27 mouse cellular contexts compared by ENCODE assay signal in the genomic region with DNA sequence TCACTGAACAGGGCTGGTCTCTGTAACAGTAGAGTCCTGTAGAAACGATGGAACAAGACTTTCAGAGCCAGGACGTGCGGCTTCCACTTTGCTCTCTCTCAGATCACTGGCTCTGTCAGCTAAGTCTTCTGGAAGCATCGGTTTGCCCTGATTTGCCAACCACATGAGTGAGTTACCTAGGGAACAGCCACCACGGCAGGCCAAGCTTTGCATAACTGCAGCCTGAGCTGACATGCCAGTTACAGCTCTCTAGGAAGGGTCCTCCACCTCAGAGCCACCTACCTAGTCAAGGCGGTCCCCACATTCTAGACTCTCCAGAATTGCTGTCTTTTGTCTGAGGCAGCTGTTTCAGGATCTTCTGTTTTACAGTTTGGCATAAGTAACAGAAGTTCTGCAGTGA.
DNase-seq lines count a peak whose midpoint lies in the region; ATAC-seq and TF ChIP-seq lines count a peak whose summit lies in the region.
"Had no signal": no experiment of that assay in that cellular context is flagged by ENCODE, and none has a peak within 500 bp of the region (broad histone marks: within the 10 kb centered on the region; RNA-seq: fewer than 3 reads in every experiment).

No protein-coding gene starts in this region.

- 0 out of 2 replicates have a peak, but pooled peaks have one; percentile 13 for ATAC-seq in forebrain, embryonic 13.5 days
- no peak for ATAC-seq in forebrain, embryonic 12.5 days (ENCODE audit: low FRiP score)
- ATAC-seq in midbrain, postnatal 0 days (ENCODE audit: low FRiP score), result no peak
- ATAC-seq in midbrain, embryonic 16.5 days, result no peak
- ATAC-seq: forebrain, embryonic 15.5 days had no signal

- no peaks in the 10 kb centered on the region for H3K4me1 ChIP-seq in forebrain, embryonic 13.5 days
- H3K4me1 ChIP-seq in forebrain, embryonic 12.5 days, result no peaks in the 10 kb centered on the region
- H3K4me1 ChIP-seq in midbrain, postnatal 0 days (ENCODE audit: insufficient read depth, low read length), result no peaks in the 10 kb centered on the region
- no peaks in the 10 kb centered on the region for H3K4me1 ChIP-seq in midbrain, embryonic 16.5 days (ENCODE audit: control insufficient read depth, insufficient read depth, low read length)
- peaks cover 23% of the 10 kb centered on the region; the same call in 1 of the 2 replicates for H3K4me1 ChIP-seq in small intestine, adult 2 months (ENCODE audit: control insufficient read depth, insufficient read depth, insufficient read length, low read length)
- H3K4me1 ChIP-seq: hindbrain, embryonic 10.5 days; hindbrain, embryonic 15.5 days; intestine, embryonic 15.5 days; liver, embryonic 12.5 days had no signal

- no peak overlapping the region for H3K4me2 ChIP-seq in forebrain, embryonic 13.5 days
- no peak overlapping the region for H3K4me2 ChIP-seq in forebrain, embryonic 12.5 days
- no peak overlapping the region for H3K4me2 ChIP-seq in midbrain, postnatal 0 days (ENCODE audit: low read depth, low read length, poor library complexity, severe bottlenecking)
- H3K4me2 ChIP-seq in midbrain, embryonic 16.5 days (ENCODE audit: low read length), result no peak overlapping the region
- H3K4me2 ChIP-seq: embryonic facial prominence, embryonic 13.5 days; forebrain, embryonic 15.5 days; heart, embryonic 13.5 days; hindbrain, embryonic 15.5 days; intestine, embryonic 15.5 days; liver, embryonic 12.5 days had no signal

- H3K9me3 ChIP-seq in forebrain, embryonic 13.5 days (replicated peaks), result no peaks in the 10 kb centered on the region
- no peaks in the 10 kb centered on the region for H3K9me3 ChIP-seq in forebrain, embryonic 12.5 days
- no peaks in the 10 kb centered on the region for H3K9me3 ChIP-seq in midbrain, postnatal 0 days (ENCODE audit: low read length)
- H3K9me3 ChIP-seq in midbrain, embryonic 16.5 days (replicated peaks; ENCODE audit: control insufficient read depth, low read length, poor library complexity, severe bottlenecking), result no peaks in the 10 kb centered on the region
- H3K9me3 ChIP-seq: embryonic facial prominence, embryonic 13.5 days; forebrain, embryonic 15.5 days; heart, embryonic 13.5 days; hindbrain, embryonic 10.5 days; hindbrain, embryonic 15.5 days; intestine, embryonic 15.5 days; liver, embryonic 12.5 days had no signal

- no peak overlapping the region for H3K9ac ChIP-seq in forebrain, embryonic 13.5 days
- H3K9ac ChIP-seq in forebrain, embryonic 12.5 days, result no peak overlapping the region
- H3K9ac ChIP-seq in midbrain, postnatal 0 days (replicated peaks; ENCODE audit: low read length, poor library complexity, severe bottlenecking), result no peak overlapping the region
- H3K9ac ChIP-seq in midbrain, embryonic 16.5 days (ENCODE audit: low read depth, low read length), result no peak overlapping the region
- H3K9ac ChIP-seq: embryonic facial prominence, embryonic 13.5 days; forebrain, embryonic 15.5 days; heart, embryonic 13.5 days; hindbrain, embryonic 15.5 days; intestine, embryonic 15.5 days; liver, embryonic 12.5 days; liver, postnatal 0 days had no signal

- peak; percentile 21 for DNase-seq in midbrain, postnatal 0 days (ENCODE audit: low spot score)
- peak; percentile 60 for DNase-seq in brain, adult 2 months (ENCODE audit: low read depth, low spot score)
- no peak for DNase-seq in left cerebral cortex, adult 11 months (ENCODE audit: low spot score)
- DNase-seq: adrenal gland, adult 8-10 months; cerebellum, adult 11 months; cerebellum, adult 9-10 months; cerebellum, postnatal 36 days; embryo, embryonic 11 days; heart, postnatal 10 days; left cerebral cortex, postnatal 4 days; liver, postnatal 0 days; midbrain, embryonic 14.5 days; thymus, adult 2 months; thymus, postnatal 36 days had no signal

- 86% methylated on average over 6 of the region's 6 CpGs for WGBS in forebrain, embryonic 13.5 days
- WGBS in forebrain, embryonic 12.5 days, result 84% methylated on average over 6 of the region's 6 CpGs
- WGBS in midbrain, postnatal 0 days, result 76% methylated on average over 6 of the region's 6 CpGs
- 72% methylated on average over 6 of the region's 6 CpGs for WGBS in midbrain, embryonic 16.5 days
- 81% methylated on average over 6 of the region's 6 CpGs for WGBS in small intestine, adult 2 months

- no peak overlapping the region for H3K4me3 ChIP-seq in forebrain, embryonic 13.5 days
- H3K4me3 ChIP-seq in forebrain, embryonic 12.5 days (replicated peaks), result no peak overlapping the region
- H3K4me3 ChIP-seq in midbrain, postnatal 0 days (ENCODE audit: low read depth, low read length), result no peak overlapping the region
- no peak overlapping the region for H3K4me3 ChIP-seq in midbrain, embryonic 16.5 days (ENCODE audit: low read depth, low read length)
- H3K4me3 ChIP-seq in small intestine, adult 2 months (ENCODE audit: low read depth, low read length), result no peak overlapping the region
- H3K4me3 ChIP-seq: embryonic facial prominence, embryonic 13.5 days; erythroblast, embryonic 14.5 days; forebrain, embryonic 15.5 days; heart, embryonic 13.5 days; hindbrain, embryonic 10.5 days; hindbrain, embryonic 15.5 days; intestine, embryonic 15.5 days; liver, embryonic 12.5 days had no signal

- no peak overlapping the region for H3K27ac ChIP-seq in forebrain, embryonic 13.5 days
- H3K27ac ChIP-seq in forebrain, embryonic 12.5 days, result no peak overlapping the region
- H3K27ac ChIP-seq in midbrain, postnatal 0 days (ENCODE audit: low read depth, low read length), result no peak overlapping the region
- H3K27ac ChIP-seq in midbrain, embryonic 16.5 days (ENCODE audit: low read length), result no peak overlapping the region
- 0 out of 2 replicates have a peak overlapping the region, but pooled peaks have one; percentile 10 for H3K27ac ChIP-seq in small intestine, adult 2 months (ENCODE audit: insufficient read depth, low read depth, low read length)
- H3K27ac ChIP-seq: embryonic facial prominence, embryonic 13.5 days; heart, embryonic 13.5 days; hindbrain, embryonic 10.5 days; hindbrain, embryonic 15.5 days; intestine, embryonic 15.5 days; liver, embryonic 12.5 days; macrophage had no signal

- TF ChIP-seq POLR2A in small intestine, adult 2 months (IDR thresholded peaks at IDR 0.05; ENCODE audit: low read depth, low read length), result no peak

- no peaks in the 10 kb centered on the region for H3K36me3 ChIP-seq in forebrain, embryonic 13.5 days (ENCODE audit: poor library complexity, severe bottlenecking)
- H3K36me3 ChIP-seq in forebrain, embryonic 12.5 days (replicated peaks), result no peaks in the 10 kb centered on the region
- H3K36me3 ChIP-seq in midbrain, postnatal 0 days (ENCODE audit: insufficient read depth, low read length), result no peaks in the 10 kb centered on the region
- H3K36me3 ChIP-seq in midbrain, embryonic 16.5 days (ENCODE audit: control insufficient read depth, insufficient read depth, low read length), result no peaks in the 10 kb centered on the region
- no peaks in the 10 kb centered on the region for H3K36me3 ChIP-seq in small intestine, adult 2 months (ENCODE audit: control insufficient read depth, insufficient read depth, low read length)
- H3K36me3 ChIP-seq: embryonic facial prominence, embryonic 13.5 days; forebrain, embryonic 15.5 days; heart, embryonic 13.5 days; hindbrain, embryonic 10.5 days; hindbrain, embryonic 15.5 days; intestine, embryonic 15.5 days; liver, embryonic 12.5 days had no signal

- no peaks in the 10 kb centered on the region for H3K27me3 ChIP-seq in forebrain, embryonic 13.5 days
- H3K27me3 ChIP-seq in forebrain, embryonic 12.5 days, result no peaks in the 10 kb centered on the region
- no peaks in the 10 kb centered on the region for H3K27me3 ChIP-seq in midbrain, postnatal 0 days (ENCODE audit: insufficient read depth, low read length)
- no peaks in the 10 kb centered on the region for H3K27me3 ChIP-seq in midbrain, embryonic 16.5 days (ENCODE audit: control insufficient read depth, insufficient read depth, low read depth, low read length)
- no peaks in the 10 kb centered on the region for H3K27me3 ChIP-seq in small intestine, adult 2 months (ENCODE audit: control insufficient read depth, insufficient read depth, low read length)
- H3K27me3 ChIP-seq: embryonic facial prominence, embryonic 13.5 days; forebrain, embryonic 15.5 days; heart, embryonic 13.5 days; hindbrain, embryonic 15.5 days; intestine, embryonic 15.5 days; liver, embryonic 12.5 days had no signal

- no peak for TF ChIP-seq CTCF in midbrain, postnatal 0 days (IDR thresholded peaks at IDR 0.05)
- no peak for TF ChIP-seq CTCF in small intestine, adult 2 months (IDR thresholded peaks at IDR 0.05; ENCODE audit: extremely low read depth, insufficient read length, insufficient replicate concordance, low read depth, low read length)
